Mouse (Mus musculus): Measurements from ENCODE around the gene Adarb1. TPM values are rescaled to one million over a fixed set of nuclear protein-coding genes. Genes with fewer than 3 reads are reported as not detected.
A peak's percentile ranks its signal among the peaks of the same experiment; 100 is the strongest.

Gene Adarb1
- polyA plus RNA-seq, 1 experiment from 2014 or later: 4.5 TPM

DNA sequence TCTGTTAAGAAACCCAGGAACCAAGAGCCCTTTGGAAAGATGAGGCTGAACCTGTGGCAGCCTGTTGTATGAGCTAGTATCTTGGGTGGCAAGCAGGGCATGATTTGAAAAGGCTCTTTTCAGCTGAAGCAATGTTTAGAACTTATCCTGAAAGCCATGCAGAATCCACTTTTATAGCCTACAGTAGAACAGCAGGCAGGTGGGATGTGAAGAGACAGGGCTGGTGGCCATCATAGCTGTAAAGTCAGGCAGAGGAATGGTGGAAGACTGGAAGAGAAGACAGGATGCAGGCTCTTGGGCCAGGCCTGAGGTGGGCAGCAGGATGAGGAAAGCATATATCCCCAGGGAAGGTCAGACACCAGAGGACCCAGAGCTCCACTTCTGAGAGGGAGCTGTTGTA lies 76.4 kb downstream of the Adarb1 start:
- Histone ChIP-seq H3K9ac (ENCODE audit: low read depth, low read length) (no peak overlapping the region), H3K4me2 (no peak overlapping the region), H3K9me3 (ENCODE audit: control insufficient read depth, low read length) (no peaks in the 10 kb centered on the region), H3K4me3 (ENCODE audit: low read depth, low read length) (no peak overlapping the region), H3K4me1 (replicated peaks; ENCODE audit: control insufficient read depth, insufficient read depth, low read length) (no peaks in the 10 kb centered on the region), H3K36me3 (ENCODE audit: control insufficient read depth, insufficient read depth, low read length) (no peaks in the 10 kb centered on the region), H3K27me3 (replicated peaks; ENCODE audit: control insufficient read depth, insufficient read depth, low read length) (no peaks in the 10 kb centered on the region), H3K27ac (ENCODE audit: low read depth, low read length) (no peak overlapping the region)
- no peak for DNase-seq (ENCODE audit: low spot score)
- ATAC-seq (replicated peaks; ENCODE audit: low FRiP score): no peak

DNA sequence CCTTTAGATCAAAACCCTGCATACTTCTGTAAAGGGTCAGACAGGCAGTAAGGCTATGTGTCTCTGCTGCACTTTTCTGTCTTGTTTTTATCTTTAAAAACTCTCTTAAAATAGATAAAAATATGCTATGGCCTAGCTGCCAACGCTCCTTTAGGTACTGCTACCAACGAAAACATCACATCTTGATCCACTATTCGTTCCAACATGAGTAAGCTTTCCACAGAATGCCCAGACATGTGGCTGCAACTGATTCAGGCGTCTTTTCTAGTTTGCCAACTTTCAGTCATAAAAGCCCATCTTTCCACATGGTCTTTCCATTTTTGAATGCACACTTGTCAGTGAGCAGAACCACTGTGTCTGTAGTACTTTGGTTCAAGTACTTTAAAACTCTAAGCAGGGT lies 77.0 kb downstream of the Adarb1 start:
- 71% methylated on average over 4 of the region's 4 CpGs for WGBS

DNA sequence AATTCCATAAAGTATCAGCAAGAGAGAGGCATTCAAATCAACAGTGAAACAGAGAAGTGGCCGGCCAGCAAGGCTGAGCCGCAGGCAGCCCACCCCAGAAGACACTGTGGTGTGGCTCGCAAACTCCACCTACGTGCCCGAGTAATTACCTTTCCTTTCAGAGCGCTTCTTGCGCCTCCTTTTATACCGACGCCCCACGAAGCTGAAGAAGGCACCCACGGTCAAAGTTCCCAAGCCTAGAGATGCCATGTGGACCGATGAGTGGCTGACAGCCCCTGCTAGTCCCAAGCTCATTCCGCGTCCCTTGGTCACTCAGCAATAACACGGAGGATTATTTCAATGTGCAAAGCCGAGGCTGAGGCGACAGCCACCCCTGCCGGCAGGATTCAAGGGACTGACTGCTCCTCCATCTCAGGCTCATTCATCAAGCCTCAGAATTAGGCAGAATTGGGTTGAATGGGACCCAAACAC lies 78.2 kb downstream of the Adarb1 start:
- DNase-seq (ENCODE audit: low spot score) (no peak), ATAC-seq (replicated peaks; ENCODE audit: low FRiP score) (no peak)
- Histone ChIP-seq H3K4me3 (ENCODE audit: low read depth, low read length) (peak overlapping the region; percentile 6; the same call in 1 of the 2 replicates), H3K27ac (ENCODE audit: low read depth, low read length) (no peak overlapping the region), H3K27me3 (replicated peaks; ENCODE audit: control insufficient read depth, insufficient read depth, low read length) (no peaks in the 10 kb centered on the region), H3K36me3 (ENCODE audit: control insufficient read depth, insufficient read depth, low read length) (no peaks in the 10 kb centered on the region), H3K9ac (ENCODE audit: low read depth, low read length) (no peak overlapping the region), H3K9me3 (ENCODE audit: control insufficient read depth, low read length) (no peaks in the 10 kb centered on the region), H3K4me1 (replicated peaks; ENCODE audit: control insufficient read depth, insufficient read depth, low read length) (no peaks in the 10 kb centered on the region), H3K4me2 (peak overlapping the region; percentile 36)
- WGBS: 47% methylated on average over 18 of the region's 18 CpGs

More for the DNA sequence above, 77.0 kb downstream of the Adarb1 start:
- Histone ChIP-seq H3K9ac (ENCODE audit: low read depth, low read length) (no peak overlapping the region), H3K4me2 (no peak overlapping the region), H3K27ac (ENCODE audit: low read depth, low read length) (no peak overlapping the region), H3K4me1 (replicated peaks; ENCODE audit: control insufficient read depth, insufficient read depth, low read length) (no peaks in the 10 kb centered on the region), H3K9me3 (ENCODE audit: control insufficient read depth, low read length) (no peaks in the 10 kb centered on the region), H3K27me3 (replicated peaks; ENCODE audit: control insufficient read depth, insufficient read depth, low read length) (no peaks in the 10 kb centered on the region), H3K36me3 (ENCODE audit: control insufficient read depth, insufficient read depth, low read length) (no peaks in the 10 kb centered on the region), H3K4me3 (ENCODE audit: low read depth, low read length) (no peak overlapping the region)
- DNase-seq (ENCODE audit: low spot score) (no peak), ATAC-seq (replicated peaks; ENCODE audit: low FRiP score) (no peak)

DNA sequence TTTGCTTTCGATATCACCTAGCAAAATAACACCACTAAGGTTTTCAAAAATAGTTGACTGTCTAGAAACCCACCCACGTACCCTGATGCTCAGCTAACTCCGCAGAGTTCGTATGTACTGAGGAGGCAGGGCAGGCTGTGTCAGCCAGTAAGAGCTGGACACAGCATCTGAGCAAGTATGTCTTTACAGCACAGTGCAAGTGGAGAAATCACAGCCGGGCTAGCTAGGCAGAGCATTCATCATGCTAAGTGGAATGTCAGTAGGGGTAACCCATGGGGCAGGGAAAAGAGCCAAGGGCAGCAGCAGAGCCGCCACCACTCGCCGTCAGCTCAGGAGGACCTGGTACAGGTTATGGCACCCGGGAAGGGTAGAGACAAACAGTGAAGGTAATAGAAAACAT lies 84.6 kb downstream of the Adarb1 start:
- DNase-seq (ENCODE audit: low spot score) (no peak), ATAC-seq (replicated peaks; ENCODE audit: low FRiP score) (no peak)
- no peak overlapping the region for H3K4me2 ChIP-seq
- H3K4me3 ChIP-seq (ENCODE audit: low read depth, low read length): no peak overlapping the region
- H3K9ac ChIP-seq (ENCODE audit: low read depth, low read length): no peak overlapping the region
- no peaks in the 10 kb centered on the region for H3K4me1 ChIP-seq (replicated peaks; ENCODE audit: control insufficient read depth, insufficient read depth, low read length)
- WGBS: 72% methylated on average over 9 of the region's 9 CpGs
- H3K36me3 ChIP-seq (ENCODE audit: control insufficient read depth, insufficient read depth, low read length): no peaks in the 10 kb centered on the region
- H3K9me3 ChIP-seq (ENCODE audit: control insufficient read depth, low read length): no peaks in the 10 kb centered on the region
- no peaks in the 10 kb centered on the region for H3K27me3 ChIP-seq (replicated peaks; ENCODE audit: control insufficient read depth, insufficient read depth, low read length)
- H3K27ac ChIP-seq (ENCODE audit: low read depth, low read length): no peak overlapping the region

DNA sequence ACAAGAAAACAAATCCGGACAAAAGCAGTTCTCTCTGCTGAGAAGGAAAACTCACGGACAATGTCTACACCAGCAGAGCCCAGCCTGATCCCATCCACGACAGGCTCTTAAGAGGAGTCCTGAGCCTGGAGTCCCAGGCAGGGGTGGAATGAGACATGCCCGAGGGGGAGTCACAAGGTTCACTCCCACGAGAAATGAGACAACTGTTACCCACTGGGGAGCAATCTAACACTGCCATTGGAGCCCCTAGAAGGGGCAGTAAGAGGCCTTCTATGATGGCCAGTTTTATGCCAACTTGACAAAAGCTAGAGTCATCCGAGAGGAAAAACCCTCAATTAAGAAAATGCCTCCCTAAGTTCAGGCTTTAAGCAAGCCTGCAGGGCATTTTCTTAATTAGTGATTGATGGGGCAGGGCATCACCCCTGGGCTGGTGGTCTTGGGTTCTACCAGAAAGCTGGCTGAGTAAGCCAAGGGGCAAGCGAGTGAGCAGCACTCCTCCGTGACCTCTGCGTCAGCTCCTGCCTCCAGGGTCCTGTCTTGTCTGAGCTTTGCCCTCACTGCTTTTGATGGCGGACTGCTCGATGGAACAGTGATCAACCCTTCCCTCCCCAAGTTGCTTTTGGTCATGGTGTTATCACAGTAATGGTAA lies 88.5 kb downstream of the Adarb1 start:
- ATAC-seq (replicated peaks; ENCODE audit: low FRiP score) (no peak), DNase-seq (ENCODE audit: low spot score) (no peak)
- 60% methylated on average over 11 of the region's 11 CpGs for WGBS
- H3K9ac ChIP-seq (ENCODE audit: low read depth, low read length): no peak overlapping the region; the same call in 1 of the 2 replicates
- H3K36me3 ChIP-seq (ENCODE audit: control insufficient read depth, insufficient read depth, low read length): no peaks in the 10 kb centered on the region
- no peak overlapping the region for H3K4me2 ChIP-seq
- H3K27ac ChIP-seq (ENCODE audit: low read depth, low read length): no peak overlapping the region
- no peak overlapping the region for H3K4me3 ChIP-seq (ENCODE audit: low read depth, low read length)
- H3K9me3 ChIP-seq (ENCODE audit: control insufficient read depth, low read length): no peaks in the 10 kb centered on the region
- no peaks in the 10 kb centered on the region for H3K4me1 ChIP-seq (replicated peaks; ENCODE audit: control insufficient read depth, insufficient read depth, low read length)
- H3K27me3 ChIP-seq (replicated peaks; ENCODE audit: control insufficient read depth, insufficient read depth, low read length): no peaks in the 10 kb centered on the region

DNA sequence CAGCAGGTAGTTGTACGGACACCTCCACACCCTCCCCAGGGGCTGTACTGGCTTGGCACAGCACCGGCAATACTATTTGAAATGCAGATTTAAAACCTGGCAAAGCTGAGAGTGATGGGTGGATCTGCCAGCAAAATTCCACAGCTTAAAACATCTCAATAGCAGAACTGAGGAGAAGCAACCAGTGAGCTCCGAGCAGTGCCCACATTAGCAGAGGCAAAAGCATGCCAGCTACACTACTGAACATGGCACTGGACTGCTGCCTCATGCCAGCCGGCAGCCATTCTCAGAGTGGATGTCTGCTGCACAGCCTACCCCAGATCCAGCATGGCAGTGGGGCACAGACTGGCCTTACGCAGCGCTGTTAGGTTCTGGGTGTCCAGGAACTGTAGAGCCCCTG lies 93.4 kb downstream of the Adarb1 start:
- no peaks in the 10 kb centered on the region for H3K4me1 ChIP-seq (replicated peaks; ENCODE audit: control insufficient read depth, insufficient read depth, low read length)
- 90% methylated on average over 6 of the region's 6 CpGs for WGBS
- no peaks in the 10 kb centered on the region for H3K27me3 ChIP-seq (replicated peaks; ENCODE audit: control insufficient read depth, insufficient read depth, low read length)
- no peak overlapping the region for H3K9ac ChIP-seq (ENCODE audit: low read depth, low read length)
- no peak overlapping the region for H3K4me2 ChIP-seq
- ATAC-seq (replicated peaks; ENCODE audit: low FRiP score): no peak
- no peaks in the 10 kb centered on the region for H3K36me3 ChIP-seq (ENCODE audit: control insufficient read depth, insufficient read depth, low read length)
- no peak overlapping the region for H3K27ac ChIP-seq (ENCODE audit: low read depth, low read length)
- no peak overlapping the region for H3K4me3 ChIP-seq (ENCODE audit: low read depth, low read length)
- no peak for DNase-seq (ENCODE audit: low spot score)
- H3K9me3 ChIP-seq (ENCODE audit: control insufficient read depth, low read length): no peaks in the 10 kb centered on the region

DNA sequence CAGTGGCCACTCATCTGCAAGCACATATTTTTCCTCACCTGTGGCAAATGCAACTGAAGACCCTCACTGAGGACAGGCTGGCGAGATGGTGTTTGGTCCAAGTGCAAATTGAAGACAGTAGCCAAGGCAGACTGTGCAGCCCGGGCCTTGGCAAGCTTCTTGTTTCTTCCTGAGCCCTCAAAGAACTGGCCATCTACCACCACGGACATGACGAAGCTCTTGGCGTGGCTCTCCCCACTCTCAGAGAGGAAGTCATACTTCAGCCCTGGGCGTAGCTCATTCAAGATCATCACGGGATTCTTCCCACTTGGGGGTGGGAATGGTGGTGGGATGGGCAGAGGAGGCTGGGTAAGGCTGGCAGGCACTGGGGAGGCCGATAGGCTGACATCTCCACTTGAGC lies 96.5 kb downstream of the Adarb1 start:
- 76% methylated on average over 8 of the region's 8 CpGs for WGBS
- Histone ChIP-seq H3K36me3 (ENCODE audit: control insufficient read depth, insufficient read depth, low read length) (no peaks in the 10 kb centered on the region), H3K4me2 (no peak overlapping the region), H3K9ac (ENCODE audit: low read depth, low read length) (no peak overlapping the region), H3K9me3 (ENCODE audit: control insufficient read depth, low read length) (no peaks in the 10 kb centered on the region), H3K4me1 (replicated peaks; ENCODE audit: control insufficient read depth, insufficient read depth, low read length) (no peaks in the 10 kb centered on the region), H3K4me3 (ENCODE audit: low read depth, low read length) (no peak overlapping the region), H3K27me3 (replicated peaks; ENCODE audit: control insufficient read depth, insufficient read depth, low read length) (no peaks in the 10 kb centered on the region), H3K27ac (ENCODE audit: low read depth, low read length) (no peak overlapping the region)
- DNase-seq (ENCODE audit: low spot score) (no peak), ATAC-seq (replicated peaks; ENCODE audit: low FRiP score) (no peak)

DNA sequence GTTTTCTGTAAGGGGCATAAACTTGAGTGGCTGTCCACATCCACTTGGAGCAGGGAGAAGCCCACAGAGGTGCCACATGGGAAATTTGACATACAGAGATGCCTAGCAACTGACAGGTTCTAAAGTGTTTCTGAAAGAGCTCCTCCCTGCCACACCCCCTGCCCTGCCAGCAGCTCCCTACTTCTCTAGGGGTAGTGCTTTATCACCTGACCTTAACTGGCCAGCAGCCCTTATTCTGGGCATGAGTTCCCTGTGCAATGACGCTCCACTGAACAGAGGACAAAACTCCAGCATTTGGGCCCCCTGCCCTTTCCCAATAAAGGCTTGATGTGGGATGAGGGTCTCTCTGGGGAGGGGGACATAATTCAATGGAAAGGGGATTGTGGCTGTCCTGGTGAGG lies 97.1 kb downstream of the Adarb1 start:
- 68% methylated on average over 1 of the region's 1 CpGs for WGBS
- ATAC-seq (replicated peaks; ENCODE audit: low FRiP score) (no peak), DNase-seq (ENCODE audit: low spot score) (no peak)
- Histone ChIP-seq H3K4me1 (replicated peaks; ENCODE audit: control insufficient read depth, insufficient read depth, low read length) (no peaks in the 10 kb centered on the region), H3K9me3 (ENCODE audit: control insufficient read depth, low read length) (no peaks in the 10 kb centered on the region), H3K4me2 (no peak overlapping the region), H3K36me3 (ENCODE audit: control insufficient read depth, insufficient read depth, low read length) (no peaks in the 10 kb centered on the region), H3K4me3 (ENCODE audit: low read depth, low read length) (no peak overlapping the region), H3K9ac (ENCODE audit: low read depth, low read length) (no peak overlapping the region), H3K27ac (ENCODE audit: low read depth, low read length) (no peak overlapping the region), H3K27me3 (replicated peaks; ENCODE audit: control insufficient read depth, insufficient read depth, low read length) (no peaks in the 10 kb centered on the region)

DNA sequence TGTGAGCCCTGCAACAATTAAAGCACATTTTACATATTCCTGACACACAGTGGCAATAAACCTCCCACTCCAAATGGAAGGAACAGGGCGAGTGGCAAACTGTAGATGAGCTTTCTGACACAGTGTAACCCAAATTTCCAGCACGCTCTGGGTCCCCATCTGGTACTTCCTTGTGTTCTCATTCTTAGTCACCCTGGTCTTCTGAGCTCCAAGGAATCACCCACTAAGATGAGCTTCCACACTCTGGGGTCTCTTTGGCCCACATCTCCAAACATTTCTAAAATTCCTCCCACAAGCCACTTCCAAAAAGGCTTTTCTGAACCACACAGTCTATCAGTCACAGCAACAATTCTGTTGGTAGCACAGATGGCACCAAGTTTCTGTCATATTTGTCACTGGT lies 102.4 kb downstream of the Adarb1 start:
- no peak overlapping the region for H3K9ac ChIP-seq (ENCODE audit: low read depth, low read length)
- no peaks in the 10 kb centered on the region for H3K4me1 ChIP-seq (replicated peaks; ENCODE audit: control insufficient read depth, insufficient read depth, low read length)
- DNase-seq (ENCODE audit: low spot score): no peak
- no peaks in the 10 kb centered on the region for H3K36me3 ChIP-seq (ENCODE audit: control insufficient read depth, insufficient read depth, low read length)
- no peaks in the 10 kb centered on the region for H3K9me3 ChIP-seq (ENCODE audit: control insufficient read depth, low read length)
- 81% methylated on average over 2 of the region's 2 CpGs for WGBS
- H3K4me2 ChIP-seq: no peak overlapping the region
- H3K4me3 ChIP-seq (ENCODE audit: low read depth, low read length): no peak overlapping the region
- H3K27ac ChIP-seq (ENCODE audit: low read depth, low read length): no peak overlapping the region
- ATAC-seq (replicated peaks; ENCODE audit: low FRiP score): no peak
- H3K27me3 ChIP-seq (replicated peaks; ENCODE audit: control insufficient read depth, insufficient read depth, low read length): no peaks in the 10 kb centered on the region

All from liver, embryonic 11.5 days (tissue).